Mouse (Mus musculus): ENCODE measurements around the gene Cdh3. TPM values are rescaled to one million over a fixed set of nuclear protein-coding genes. Genes with fewer than 3 reads are reported as not detected.

Cdh3 gene
- polyA plus RNA-seq, 1 experiment from 2014 or later, result 3.6 TPM

- Histone ChIP-seq H3K4me2 (replicated peaks; ENCODE audit: low read depth) (no peak overlapping the region), H3K4me1 (replicated peaks; ENCODE audit: control insufficient read depth, insufficient read depth, low read length) (no peaks in the 10 kb centered on the region), H3K36me3 (ENCODE audit: control insufficient read depth, insufficient read depth) (no peaks in the 10 kb centered on the region), H3K4me3 (ENCODE audit: low read depth, low read length) (no peak overlapping the region), H3K9ac (ENCODE audit: low read depth, low read length) (no peak overlapping the region), H3K27ac (ENCODE audit: low read depth, low read length) (no peak overlapping the region), H3K27me3 (replicated peaks; ENCODE audit: control insufficient read depth, insufficient read depth, low read length) (peaks cover 4% of the 10 kb centered on the region), H3K9me3 (ENCODE audit: control insufficient read depth) (no peaks in the 10 kb centered on the region)
- no peak for TF ChIP-seq CTCF (IDR thresholded peaks at IDR 0.05; ENCODE audit: low read depth)
- no peak for ATAC-seq
- WGBS, result 93% methylated on average over 7 of the region's 7 CpGs
Measured at GRCm38 (mm10) chr8:106504241-106504640, 6.5 kb upstream of the Cdh3 start.

- no peak for TF ChIP-seq CTCF (IDR thresholded peaks at IDR 0.05; ENCODE audit: low read depth)
- Histone ChIP-seq H3K27ac (ENCODE audit: low read depth, low read length) (no peak overlapping the region), H3K9ac (ENCODE audit: low read depth, low read length) (no peak overlapping the region), H3K4me1 (replicated peaks; ENCODE audit: control insufficient read depth, insufficient read depth, low read length) (peaks cover 4% of the 10 kb centered on the region), H3K27me3 (replicated peaks; ENCODE audit: control insufficient read depth, insufficient read depth, low read length) (peaks cover 4% of the 10 kb centered on the region), H3K36me3 (ENCODE audit: control insufficient read depth, insufficient read depth) (no peaks in the 10 kb centered on the region), H3K9me3 (ENCODE audit: control insufficient read depth) (no peaks in the 10 kb centered on the region), H3K4me3 (ENCODE audit: low read depth, low read length) (no peak overlapping the region), H3K4me2 (replicated peaks; ENCODE audit: low read depth) (no peak overlapping the region)
- ATAC-seq, result no peak
- WGBS, result 47% methylated on average over 10 of the region's 10 CpGs
Measured at GRCm38 (mm10) chr8:106505328-106505965, 5.2 kb upstream of the Cdh3 start.

- Histone ChIP-seq H3K27ac (ENCODE audit: low read depth, low read length) (no peak overlapping the region), H3K9me3 (ENCODE audit: control insufficient read depth) (no peaks in the 10 kb centered on the region), H3K36me3 (ENCODE audit: control insufficient read depth, insufficient read depth) (no peaks in the 10 kb centered on the region), H3K4me3 (ENCODE audit: low read depth, low read length) (no peak overlapping the region), H3K4me2 (replicated peaks; ENCODE audit: low read depth) (no peak overlapping the region), H3K9ac (ENCODE audit: low read depth, low read length) (no peak overlapping the region), H3K27me3 (replicated peaks; ENCODE audit: control insufficient read depth, insufficient read depth, low read length) (peaks cover 10% of the 10 kb centered on the region), H3K4me1 (replicated peaks; ENCODE audit: control insufficient read depth, insufficient read depth, low read length) (peaks cover 10% of the 10 kb centered on the region)
- TF ChIP-seq CTCF (IDR thresholded peaks at IDR 0.05; ENCODE audit: low read depth), result no peak
- ATAC-seq, result no peak
- 98% methylated on average over 1 of the region's 1 CpGs for WGBS
Measured at GRCm38 (mm10) chr8:106506106-106506505, 4.6 kb upstream of the Cdh3 start.

GRCm38 (mm10) chr8:106507761-106508331 lies 2.8 kb upstream of the Cdh3 start:
- Histone ChIP-seq H3K9ac (ENCODE audit: low read depth, low read length) (no peak overlapping the region), H3K4me2 (replicated peaks; ENCODE audit: low read depth) (peak overlapping the region; percentile 66), H3K27ac (ENCODE audit: low read depth, low read length) (no peak overlapping the region), H3K27me3 (replicated peaks; ENCODE audit: control insufficient read depth, insufficient read depth, low read length) (peaks cover 22% of the 10 kb centered on the region), H3K36me3 (ENCODE audit: control insufficient read depth, insufficient read depth) (no peaks in the 10 kb centered on the region), H3K4me1 (replicated peaks; ENCODE audit: control insufficient read depth, insufficient read depth, low read length) (peaks cover 12% of the 10 kb centered on the region), H3K4me3 (ENCODE audit: low read depth, low read length) (peak overlapping the region; percentile 16; the same call in 1 of the 2 replicates), H3K9me3 (ENCODE audit: control insufficient read depth) (no peaks in the 10 kb centered on the region)
- WGBS, result 6% methylated on average over 30 of the region's 30 CpGs
- no peak for ATAC-seq
- TF ChIP-seq CTCF (IDR thresholded peaks at IDR 0.05; ENCODE audit: low read depth), result no peak

- peak overlapping the region; percentile 66; the same call in 1 of the 2 replicates for H3K4me2 ChIP-seq (replicated peaks; ENCODE audit: low read depth)
- no peak overlapping the region for H3K27ac ChIP-seq (ENCODE audit: low read depth, low read length)
- no peaks in the 10 kb centered on the region for H3K36me3 ChIP-seq (ENCODE audit: control insufficient read depth, insufficient read depth)
- H3K27me3 ChIP-seq (replicated peaks; ENCODE audit: control insufficient read depth, insufficient read depth, low read length), result peaks cover 22% of the 10 kb centered on the region
- H3K9ac ChIP-seq (ENCODE audit: low read depth, low read length), result no peak overlapping the region
- ATAC-seq, result no peak
- WGBS, result 34% methylated on average over 3 of the region's 3 CpGs
- no peak overlapping the region; the same call in 1 of the 2 replicates for H3K4me3 ChIP-seq (ENCODE audit: low read depth, low read length)
- no peak for TF ChIP-seq CTCF (IDR thresholded peaks at IDR 0.05; ENCODE audit: low read depth)
- H3K9me3 ChIP-seq (ENCODE audit: control insufficient read depth), result no peaks in the 10 kb centered on the region
- H3K4me1 ChIP-seq (replicated peaks; ENCODE audit: control insufficient read depth, insufficient read depth, low read length), result peaks cover 12% of the 10 kb centered on the region
Measured at GRCm38 (mm10) chr8:106508456-106508855, 2.2 kb upstream of the Cdh3 start.

GRCm38 (mm10) chr8:106509079-106509780 lies 1.5 kb upstream of the Cdh3 start:
- Histone ChIP-seq H3K27me3 (replicated peaks; ENCODE audit: control insufficient read depth, insufficient read depth, low read length) (peaks cover 22% of the 10 kb centered on the region), H3K4me2 (replicated peaks; ENCODE audit: low read depth) (no peak overlapping the region), H3K4me3 (ENCODE audit: low read depth, low read length) (no peak overlapping the region), H3K36me3 (ENCODE audit: control insufficient read depth, insufficient read depth) (no peaks in the 10 kb centered on the region), H3K4me1 (replicated peaks; ENCODE audit: control insufficient read depth, insufficient read depth, low read length) (peaks cover 12% of the 10 kb centered on the region), H3K27ac (ENCODE audit: low read depth, low read length) (no peak overlapping the region), H3K9ac (ENCODE audit: low read depth, low read length) (no peak overlapping the region), H3K9me3 (ENCODE audit: control insufficient read depth) (no peaks in the 10 kb centered on the region)
- 82% methylated on average over 8 of the region's 8 CpGs for WGBS
- no peak for ATAC-seq
- TF ChIP-seq CTCF (IDR thresholded peaks at IDR 0.05; ENCODE audit: low read depth), result no peak

All from intestine, postnatal 0 days (tissue).